Mouse (Mus musculus): ENCODE results near the gene Nr1d1. TPM values are rescaled to one million over a fixed set of nuclear protein-coding genes. Genes with fewer than 3 reads are reported as not detected.

Gene Nr1d1
- polyA plus RNA-seq, 1 experiment = 7.4 TPM

DNA sequence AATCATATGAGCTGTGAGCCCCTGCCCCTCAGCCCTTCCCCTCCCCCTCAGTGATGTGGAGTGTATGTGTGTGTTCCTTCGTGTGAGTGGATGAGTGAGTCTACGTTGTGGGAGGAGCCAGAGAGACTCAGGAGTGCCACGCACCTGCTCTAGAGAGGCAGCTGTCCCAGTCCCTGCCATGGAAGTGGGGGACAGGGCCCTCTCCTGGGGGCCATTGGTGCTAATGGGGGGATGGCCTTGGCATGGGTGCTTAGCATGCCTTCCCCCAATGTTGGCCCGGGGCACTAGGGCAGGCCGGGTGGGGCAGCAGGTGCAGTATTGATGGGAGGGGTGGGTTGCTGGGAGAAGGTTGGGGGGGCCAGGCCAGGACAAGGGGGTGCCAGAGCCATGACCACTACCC lies 8.3 kb downstream of the Nr1d1 start:
- H3K9ac ChIP-seq (ENCODE audit: low read depth, poor library complexity, severe bottlenecking) = no peak overlapping the region

DNA sequence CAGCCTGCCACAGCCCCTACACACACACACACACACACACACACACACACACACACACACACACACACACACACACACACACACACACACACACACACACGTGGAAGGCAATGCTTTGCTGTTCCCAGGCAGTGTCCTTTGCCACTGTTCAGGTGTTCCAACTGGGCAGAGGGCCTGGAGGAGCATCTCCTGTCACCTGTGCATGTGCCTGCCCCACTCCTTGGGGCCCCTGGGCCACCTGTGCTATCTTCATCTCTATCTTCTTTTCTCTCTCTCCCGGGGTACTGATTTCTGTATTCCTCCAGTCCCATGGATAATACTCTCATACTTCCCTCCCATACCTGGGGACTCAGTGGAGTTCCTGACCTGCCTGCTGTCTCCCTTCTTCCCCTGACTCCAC lies 8.8 kb downstream of the Nr1d1 start:
- Histone ChIP-seq H3K4me3 (ENCODE audit: low read depth, low read length) (no peak overlapping the region), H3K27ac (ENCODE audit: insufficient read depth, low read length) (no peak overlapping the region), H3K4me1 (ENCODE audit: control insufficient read depth, insufficient read depth, low read length) (peaks cover 2% of the 10 kb centered on the region), H3K9me3 (replicated peaks; ENCODE audit: control insufficient read depth, insufficient read depth, low read length, poor library complexity, severe bottlenecking) (no peaks in the 10 kb centered on the region), H3K36me3 (ENCODE audit: control insufficient read depth, insufficient read depth, low read length, poor library complexity, severe bottlenecking) (peaks cover 6% of the 10 kb centered on the region; the same call in 1 of the 2 replicates), H3K27me3 (ENCODE audit: control insufficient read depth, insufficient read depth, low read length, poor library complexity, severe bottlenecking) (no peaks in the 10 kb centered on the region), H3K9ac (ENCODE audit: low read depth, poor library complexity, severe bottlenecking) (no peak overlapping the region)
- no peak for TF ChIP-seq POLR2A (IDR thresholded peaks at IDR 0.05; ENCODE audit: insufficient read depth, low read length)
- TF ChIP-seq EP300 (IDR thresholded peaks at IDR 0.05; ENCODE audit: insufficient read depth, low read depth, low read length) = no peak
- TF ChIP-seq CTCF (IDR thresholded peaks at IDR 0.05; ENCODE audit: low read depth, low read length) = no peak

More for the DNA sequence above, 8.3 kb downstream of the Nr1d1 start:
- no peaks in the 10 kb centered on the region for H3K27me3 ChIP-seq (ENCODE audit: control insufficient read depth, insufficient read depth, low read length, poor library complexity, severe bottlenecking)
- peaks cover 2% of the 10 kb centered on the region for H3K4me1 ChIP-seq (ENCODE audit: control insufficient read depth, insufficient read depth, low read length)
- no peak overlapping the region for H3K4me3 ChIP-seq (ENCODE audit: low read depth, low read length)
- H3K9me3 ChIP-seq (replicated peaks; ENCODE audit: control insufficient read depth, insufficient read depth, low read length, poor library complexity, severe bottlenecking) = no peaks in the 10 kb centered on the region
- H3K36me3 ChIP-seq (ENCODE audit: control insufficient read depth, insufficient read depth, low read length, poor library complexity, severe bottlenecking) = peaks cover 6% of the 10 kb centered on the region; the same call in 1 of the 2 replicates
- no peak overlapping the region for H3K27ac ChIP-seq (ENCODE audit: insufficient read depth, low read length)
- TF ChIP-seq CTCF (IDR thresholded peaks at IDR 0.05; ENCODE audit: low read depth, low read length) (no peak), POLR2A (IDR thresholded peaks at IDR 0.05; ENCODE audit: insufficient read depth, low read length) (no peak), EP300 (IDR thresholded peaks at IDR 0.05; ENCODE audit: insufficient read depth, low read depth, low read length) (no peak)

DNA sequence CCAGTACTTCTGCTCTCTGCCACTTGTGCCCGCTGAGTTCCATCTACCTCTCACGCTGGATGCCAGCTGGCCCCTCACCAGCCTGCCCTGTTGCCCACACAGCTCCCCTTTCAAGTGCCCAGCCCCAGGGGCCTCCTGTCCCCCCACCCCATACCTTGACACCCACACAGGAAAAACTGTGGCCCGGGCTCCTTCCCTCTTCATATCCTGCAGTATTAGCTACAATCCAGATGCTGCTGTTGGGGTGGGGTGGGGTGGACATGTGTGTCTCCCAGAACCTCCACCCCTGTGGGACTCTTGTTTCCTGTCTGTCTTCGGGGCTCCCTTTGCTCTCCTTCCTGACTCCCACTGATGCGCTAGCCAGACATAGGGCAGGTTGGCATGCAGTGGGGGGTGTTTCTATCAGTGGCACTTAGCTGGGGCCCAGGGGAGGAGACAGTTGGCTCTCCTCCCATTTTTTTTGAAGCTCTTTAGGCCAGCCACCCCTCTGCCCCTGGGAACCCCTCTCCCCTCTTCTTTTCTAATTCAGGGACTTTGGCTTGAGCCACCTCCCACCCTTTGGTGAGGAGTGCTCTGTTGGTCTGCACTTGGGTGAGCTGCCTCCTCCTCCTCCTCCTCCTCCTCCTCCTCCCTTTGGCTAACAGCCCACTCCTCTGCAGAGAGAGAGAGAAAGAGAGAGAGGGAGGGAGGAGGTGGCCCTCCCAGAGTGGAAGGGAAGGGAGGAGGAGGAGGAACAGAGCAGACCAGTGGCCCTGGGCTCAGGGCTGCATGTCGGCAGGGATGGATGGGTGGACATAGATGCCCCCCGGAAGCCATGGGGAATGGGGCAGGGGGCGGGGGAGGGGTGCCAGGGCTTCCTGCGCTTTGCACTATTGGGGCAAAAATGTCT lies 9.5 kb downstream of the Nr1d1 start:
- no peak overlapping the region for H3K27ac ChIP-seq (ENCODE audit: insufficient read depth, low read length)
- H3K9me3 ChIP-seq (replicated peaks; ENCODE audit: control insufficient read depth, insufficient read depth, low read length, poor library complexity, severe bottlenecking) = no peaks in the 10 kb centered on the region
- no peak overlapping the region for H3K9ac ChIP-seq (ENCODE audit: low read depth, poor library complexity, severe bottlenecking)
- no peak overlapping the region for H3K4me3 ChIP-seq (ENCODE audit: low read depth, low read length)
- peaks cover 2% of the 10 kb centered on the region for H3K4me1 ChIP-seq (ENCODE audit: control insufficient read depth, insufficient read depth, low read length)
- no peaks in the 10 kb centered on the region for H3K27me3 ChIP-seq (ENCODE audit: control insufficient read depth, insufficient read depth, low read length, poor library complexity, severe bottlenecking)
- TF ChIP-seq POLR2A (IDR thresholded peaks at IDR 0.05; ENCODE audit: insufficient read depth, low read length) (no peak), EP300 (IDR thresholded peaks at IDR 0.05; ENCODE audit: insufficient read depth, low read depth, low read length) (no peak), CTCF (IDR thresholded peaks at IDR 0.05; ENCODE audit: low read depth, low read length) (no peak)
- peaks cover 6% of the 10 kb centered on the region; the same call in 1 of the 2 replicates for H3K36me3 ChIP-seq (ENCODE audit: control insufficient read depth, insufficient read depth, low read length, poor library complexity, severe bottlenecking)

DNA sequence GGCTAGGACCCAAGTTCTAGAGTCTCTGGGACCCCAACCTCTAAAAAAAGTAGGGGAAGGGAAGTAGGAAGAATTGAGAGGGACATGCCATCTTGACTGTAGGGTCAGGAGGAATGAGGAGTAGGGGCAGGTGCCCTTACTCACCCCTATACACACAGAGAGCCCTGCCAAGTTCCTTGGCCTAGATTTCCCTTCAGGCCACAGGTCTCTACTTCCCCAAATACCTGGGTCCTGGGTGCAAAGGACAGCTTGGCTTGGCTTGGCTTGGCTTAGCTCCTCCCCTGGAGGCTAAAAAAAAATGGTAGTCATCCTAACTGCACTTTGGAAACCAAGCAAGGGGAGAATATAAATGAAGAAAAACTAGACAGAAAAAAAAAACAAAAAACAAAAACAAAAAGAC lies 10.4 kb downstream of the Nr1d1 start:
- Histone ChIP-seq H3K27me3 (ENCODE audit: control insufficient read depth, insufficient read depth, low read length, poor library complexity, severe bottlenecking) (no peaks in the 10 kb centered on the region), H3K36me3 (ENCODE audit: control insufficient read depth, insufficient read depth, low read length, poor library complexity, severe bottlenecking) (peaks cover 4% of the 10 kb centered on the region; the same call in 1 of the 2 replicates), H3K4me3 (ENCODE audit: low read depth, low read length) (no peak overlapping the region), H3K9me3 (replicated peaks; ENCODE audit: control insufficient read depth, insufficient read depth, low read length, poor library complexity, severe bottlenecking) (no peaks in the 10 kb centered on the region), H3K4me1 (ENCODE audit: control insufficient read depth, insufficient read depth, low read length) (peaks cover 2% of the 10 kb centered on the region), H3K9ac (ENCODE audit: low read depth, poor library complexity, severe bottlenecking) (peak overlapping the region; percentile 29), H3K27ac (ENCODE audit: insufficient read depth, low read length) (no peak overlapping the region)
- no peak for TF ChIP-seq EP300 (IDR thresholded peaks at IDR 0.05; ENCODE audit: insufficient read depth, low read depth, low read length)
- TF ChIP-seq CTCF (IDR thresholded peaks at IDR 0.05; ENCODE audit: low read depth, low read length) = no peak
- TF ChIP-seq POLR2A (IDR thresholded peaks at IDR 0.05; ENCODE audit: insufficient read depth, low read length) = no peak

DNA sequence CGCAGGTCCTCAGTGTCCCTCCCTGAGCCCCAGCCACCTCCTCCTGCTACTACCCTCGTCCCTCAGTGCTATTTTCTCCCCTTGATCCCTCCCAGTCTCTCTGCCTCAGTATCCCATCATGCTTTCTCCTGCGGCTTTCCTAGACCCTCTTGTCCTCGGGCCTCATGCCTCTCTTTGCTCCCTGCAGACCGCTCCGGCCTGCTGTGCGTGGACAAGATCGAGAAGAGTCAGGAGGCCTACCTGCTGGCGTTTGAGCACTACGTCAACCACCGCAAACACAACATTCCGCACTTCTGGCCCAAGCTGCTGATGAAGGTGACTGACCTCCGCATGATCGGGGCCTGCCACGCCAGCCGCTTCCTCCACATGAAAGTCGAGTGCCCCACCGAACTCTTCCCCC lies 11.0 kb downstream of the Nr1d1 start:
- H3K36me3 ChIP-seq (ENCODE audit: control insufficient read depth, insufficient read depth, low read length, poor library complexity, severe bottlenecking) = 0 out of 2 replicates have a peak, but pooled peaks cover 4% of the 10 kb centered on the region
- H3K9me3 ChIP-seq (replicated peaks; ENCODE audit: control insufficient read depth, insufficient read depth, low read length, poor library complexity, severe bottlenecking) = no peaks in the 10 kb centered on the region
- H3K4me1 ChIP-seq (ENCODE audit: control insufficient read depth, insufficient read depth, low read length) = peaks cover 2% of the 10 kb centered on the region
- no peaks in the 10 kb centered on the region for H3K27me3 ChIP-seq (ENCODE audit: control insufficient read depth, insufficient read depth, low read length, poor library complexity, severe bottlenecking)
- peak overlapping the region; percentile 22; the same call in 1 of the 2 replicates for H3K27ac ChIP-seq (ENCODE audit: insufficient read depth, low read length)
- peak overlapping the region; percentile 29 for H3K9ac ChIP-seq (ENCODE audit: low read depth, poor library complexity, severe bottlenecking)
- no peak for TF ChIP-seq POLR2A (IDR thresholded peaks at IDR 0.05; ENCODE audit: insufficient read depth, low read length)
- TF ChIP-seq CTCF (IDR thresholded peaks at IDR 0.05; ENCODE audit: low read depth, low read length) = no peak
- TF ChIP-seq EP300 (IDR thresholded peaks at IDR 0.05; ENCODE audit: insufficient read depth, low read depth, low read length) = no peak
- peak overlapping the region; percentile 31 for H3K4me3 ChIP-seq (ENCODE audit: low read depth, low read length)

DNA sequence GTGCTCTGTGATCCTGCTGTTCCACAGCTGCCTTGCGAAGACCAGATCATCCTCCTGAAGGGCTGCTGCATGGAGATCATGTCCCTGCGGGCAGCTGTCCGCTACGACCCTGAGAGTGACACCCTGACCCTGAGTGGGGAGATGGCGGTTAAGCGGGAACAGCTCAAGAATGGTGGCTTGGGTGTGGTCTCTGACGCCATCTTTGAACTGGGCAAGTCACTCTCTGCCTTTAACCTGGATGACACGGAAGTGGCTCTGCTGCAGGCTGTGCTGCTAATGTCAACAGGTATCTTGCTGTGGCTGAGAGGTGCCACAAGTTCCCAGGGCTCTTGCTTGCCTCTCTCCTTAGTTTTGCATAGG lies 11.7 kb downstream of the Nr1d1 start:
- Histone ChIP-seq H3K36me3 (ENCODE audit: control insufficient read depth, insufficient read depth, low read length, poor library complexity, severe bottlenecking) (no peaks in the 10 kb centered on the region), H3K9me3 (replicated peaks; ENCODE audit: control insufficient read depth, insufficient read depth, low read length, poor library complexity, severe bottlenecking) (no peaks in the 10 kb centered on the region), H3K4me3 (ENCODE audit: low read depth, low read length) (peak overlapping the region; percentile 31), H3K9ac (ENCODE audit: low read depth, poor library complexity, severe bottlenecking) (no peak overlapping the region), H3K27ac (ENCODE audit: insufficient read depth, low read length) (peak overlapping the region; percentile 22; the same call in 1 of the 2 replicates), H3K4me1 (ENCODE audit: control insufficient read depth, insufficient read depth, low read length) (peaks cover 1% of the 10 kb centered on the region), H3K27me3 (ENCODE audit: control insufficient read depth, insufficient read depth, low read length, poor library complexity, severe bottlenecking) (no peaks in the 10 kb centered on the region)
- TF ChIP-seq POLR2A (IDR thresholded peaks at IDR 0.05; ENCODE audit: insufficient read depth, low read length) (no peak), EP300 (IDR thresholded peaks at IDR 0.05; ENCODE audit: insufficient read depth, low read depth, low read length) (0 out of 2 replicates have a peak, but pooled peaks have one; percentile 62)
